Mouse (Mus musculus) thymus, adult 2 months (tissue): ENCODE measurements around the gene Ang6. TPM values are rescaled to one million over a fixed set of nuclear protein-coding genes. Genes with fewer than 3 reads are reported as not detected.
A peak's percentile ranks its signal among the peaks of the same experiment; 100 is the strongest.
"Not testable (repeated sequence)": the region's sequence is repeated elsewhere in the genome, so short reads cannot be mapped to it uniquely, and the experiment has no call there.

Experiments
- DNase-seq: peaks from one replicate; pipeline ENCODE4 v3.0.0; 2021
- H3K27ac ChIP-seq: fragments of 200-500 bp; 2 replicates; pipeline ENCODE4 v1.5.1; 2012; ENCODE audit warnings: low read length, control low read depth; ENCODE audit not compliant: control insufficient read depth, insufficient read depth
- H3K27me3 ChIP-seq: fragments of 200-500 bp; 2 replicates; pipeline ENCODE4 v1.6.1; 2012; ENCODE audit warnings: mild to moderate bottlenecking, low read length, moderate library complexity, mixed read lengths; ENCODE audit not compliant: control insufficient read depth, insufficient read depth
- H3K36me3 ChIP-seq: fragments of 200-500 bp; 2 replicates; pipeline ENCODE4 v1.6.1; 2012; ENCODE audit warnings: mild to moderate bottlenecking, low read length, moderate library complexity; ENCODE audit not compliant: control insufficient read depth, insufficient read depth
- H3K4me1 ChIP-seq: fragments of 200-500 bp; replicated peaks from 2 replicates; pipeline ENCODE4 v1.6.1; 2012; ENCODE audit warnings: low read length; ENCODE audit not compliant: control insufficient read depth, insufficient read depth
- H3K4me3 ChIP-seq: fragments of 200-500 bp; 2 replicates; pipeline ENCODE4 v1.5.1; 2012; ENCODE audit warnings: mild to moderate bottlenecking, low read length, control low read depth, moderate library complexity; ENCODE audit not compliant: control insufficient read depth, insufficient read depth
- CTCF ChIP-seq: fragments of 200-500 bp; IDR thresholded peaks from 2 replicates; pipeline ENCODE4 v1.5.1; 2012; ENCODE audit warnings: mild to moderate bottlenecking, control low read depth, low read length, moderate library complexity, borderline replicate concordance; ENCODE audit not compliant: control insufficient read depth, poor library complexity, insufficient read depth; ENCODE audit errors: extremely low read depth
- POLR2A ChIP-seq: fragments of 200-500 bp; IDR thresholded peaks from 2 replicates; pipeline ENCODE4 v1.6.1; 2012; ENCODE audit warnings: mild to moderate bottlenecking, low read length, control low read depth, moderate library complexity; ENCODE audit not compliant: control insufficient read depth, poor library complexity, insufficient read depth; ENCODE audit errors: extremely low read depth
- WGBS: fragments of 180-500 bp; shearing (Covaris S2); methylation state at CpG from one replicate; pipeline ENCODE4 v1.1.7; 2018; 5-methylcytosine and 5-hydroxymethylcytosine counted together
- polyA plus RNA-seq: library from polyadenylated mRNA; depleted of rRNA; stranded (reverse); fragments of >200 nt; gene quantifications from 2 replicates; pipeline ENCODE4 v1.2.3, GENCODE M21; 2012; rRNA removed

Ang6 gene
- polyA plus RNA-seq, result not detected in 2 replicates

DNA sequence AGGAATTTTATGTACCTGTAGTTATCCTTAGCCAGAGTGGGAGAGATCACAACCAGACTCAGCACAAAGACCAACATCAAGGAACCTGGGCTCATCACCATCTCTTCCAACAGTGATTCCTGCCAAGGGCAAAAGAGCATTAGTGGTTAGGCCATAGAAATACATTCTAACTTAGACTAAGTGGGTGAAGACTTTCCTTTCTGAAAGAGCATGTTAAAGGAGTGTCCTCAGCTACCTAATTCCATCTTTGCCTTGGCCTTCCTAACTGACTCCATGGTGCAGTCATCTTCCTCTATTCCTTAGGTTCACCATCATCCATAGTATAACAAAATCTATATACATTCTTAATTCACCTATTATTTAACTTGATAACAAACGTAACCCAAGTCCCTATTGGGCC, at the start of gene Ang6:
Gene Ang6, minus strand, starts transcription at position 101 of the 400 bp plus-strand sequence.
- 81% methylated on average over 1 of the region's 1 CpGs for WGBS

DNA sequence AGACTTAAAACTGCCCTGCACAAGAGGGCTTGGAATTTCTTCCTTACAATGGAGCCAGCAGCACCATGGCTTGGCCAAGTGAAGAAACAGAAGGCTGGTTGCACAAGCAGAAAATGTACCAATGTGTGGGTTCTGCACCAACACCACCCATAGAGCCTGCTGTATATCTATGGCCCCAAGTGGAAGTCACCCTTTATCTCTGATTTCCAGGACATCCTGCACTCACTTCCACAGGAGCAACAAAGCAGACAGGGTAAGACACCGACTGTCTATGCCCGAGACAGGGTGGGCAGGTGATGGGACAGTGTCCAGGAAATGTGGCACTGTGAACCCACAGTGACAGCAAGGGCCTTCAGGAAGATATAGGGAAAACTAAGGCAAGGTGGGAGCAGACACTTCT, 44.5 kb upstream of the Ang6 start:
- not testable (repeated sequence) for H3K27me3 ChIP-seq, H3K4me1 ChIP-seq, H3K4me3 ChIP-seq, H3K27ac ChIP-seq, DNase-seq, H3K36me3 ChIP-seq
- WGBS, result 86% methylated on average over 2 of the region's 2 CpGs

More for the DNA sequence above, at the start of gene Ang6:
- no peak for DNase-seq
- H3K4me3 ChIP-seq, result no peak within 1 kb of the TSS
- no peak within 1 kb of the TSS for H3K27ac ChIP-seq
- H3K27me3 ChIP-seq, result no peaks in the 10 kb centered on the region
- TF ChIP-seq POLR2A (no peak), CTCF (no peak)
- no peaks in the 10 kb centered on the region for H3K4me1 ChIP-seq
- H3K36me3 ChIP-seq, result no peaks in the 10 kb centered on the region

DNA sequence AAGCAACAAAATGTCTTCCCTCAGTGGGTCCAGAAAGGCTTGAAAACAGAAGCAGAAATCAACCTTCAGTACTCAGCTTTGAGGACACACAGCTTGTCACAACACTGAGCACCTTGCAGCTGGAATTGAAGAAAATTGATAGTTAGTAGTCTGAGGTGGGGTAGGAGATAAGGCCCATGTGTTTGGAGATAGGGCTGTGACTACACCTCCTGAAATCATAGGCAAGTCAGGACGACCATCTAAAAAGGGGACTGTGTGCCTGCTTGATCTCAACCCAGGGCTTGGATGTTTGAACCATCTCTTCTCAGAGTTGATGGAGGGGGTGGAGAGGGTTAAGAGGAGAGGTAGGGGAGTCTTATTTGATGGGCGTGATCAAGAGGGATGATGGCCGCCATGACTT, 29.8 kb upstream of the Ang6 start:
- 86% methylated on average over 1 of the region's 3 CpGs for WGBS
- H3K4me1 ChIP-seq, result not testable (repeated sequence)

DNA sequence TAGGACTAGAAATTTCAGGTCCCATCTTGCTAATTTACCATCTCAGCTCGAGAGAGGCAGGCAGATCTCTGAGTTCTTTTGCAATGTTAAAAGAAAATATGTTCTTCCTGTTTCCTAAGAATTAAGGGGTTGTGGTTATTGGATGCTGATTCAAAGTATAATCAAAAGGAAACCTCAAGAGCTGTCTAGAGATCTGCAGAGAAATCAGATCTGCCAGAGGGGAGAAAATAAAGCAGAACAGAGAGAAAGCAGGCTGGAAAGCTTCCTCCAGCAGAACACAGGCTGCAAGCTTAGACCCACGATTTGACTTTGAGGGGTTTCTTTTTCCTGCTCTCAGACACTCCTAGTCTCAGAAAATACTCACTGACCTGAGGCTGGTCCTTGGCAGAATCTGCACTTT, 7.6 kb upstream of the Ang6 start:
- not testable (repeated sequence) for H3K4me1 ChIP-seq, H3K4me3 ChIP-seq, H3K27me3 ChIP-seq, DNase-seq, H3K27ac ChIP-seq, H3K36me3 ChIP-seq
- WGBS, result 0% methylated on average over 2 of the region's 2 CpGs

More for the DNA sequence above, 29.8 kb upstream of the Ang6 start:
- DNase-seq, H3K36me3 ChIP-seq, H3K27ac ChIP-seq, H3K27me3 ChIP-seq, H3K4me3 ChIP-seq: not testable (repeated sequence)

DNA sequence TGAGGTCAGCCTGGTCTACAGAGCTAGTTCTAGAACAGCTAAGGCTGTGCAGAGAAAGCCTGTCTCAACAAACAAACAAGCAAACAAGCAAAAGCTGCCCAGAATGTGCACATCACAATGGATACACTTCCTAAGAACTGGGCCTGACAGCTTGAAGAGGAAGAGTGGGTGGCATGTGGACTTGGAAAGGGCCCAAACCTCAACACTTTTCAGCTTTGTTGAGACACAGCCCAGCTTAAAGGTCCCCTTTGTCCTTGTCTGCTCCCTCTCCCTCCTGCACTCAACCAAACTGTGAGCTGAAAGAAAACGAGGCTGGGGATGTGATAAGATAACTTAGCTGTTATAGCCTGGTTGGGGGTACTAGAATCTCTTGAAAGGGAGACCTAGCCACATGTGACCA, 6.0 kb upstream of the Ang6 start:
- not testable (repeated sequence) for DNase-seq, H3K27me3 ChIP-seq, H3K4me3 ChIP-seq, H3K4me1 ChIP-seq, H3K27ac ChIP-seq, H3K36me3 ChIP-seq
- no CpG with 5 or more reads among the region's 1 CpGs for WGBS

DNA sequence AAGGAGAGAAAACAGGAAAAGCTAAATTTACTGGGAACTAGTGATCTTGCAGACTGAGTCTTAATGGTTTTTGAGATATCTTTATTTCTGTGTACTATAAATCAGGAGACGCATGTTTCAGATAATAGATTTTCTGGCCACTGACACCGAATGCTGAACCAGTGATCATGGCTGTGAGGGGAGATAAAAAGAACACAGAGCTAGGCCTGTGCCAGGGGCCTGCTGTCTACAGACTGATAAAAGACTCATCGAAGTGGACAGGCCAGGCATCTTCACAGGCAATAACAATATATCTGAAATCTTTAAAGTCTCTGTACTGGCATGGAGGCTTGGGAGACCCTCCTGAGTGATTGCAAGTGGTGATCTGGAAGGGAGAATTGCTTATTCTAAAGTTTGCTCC, 469 bp downstream of the Ang6 start:
- WGBS, result 95% methylated on average over 3 of the region's 3 CpGs
- Histone ChIP-seq H3K36me3 (no peaks in the 10 kb centered on the region), H3K27ac (no peak overlapping the region), H3K27me3 (no peaks in the 10 kb centered on the region), H3K4me3 (no peak overlapping the region), H3K4me1 (no peaks in the 10 kb centered on the region)
- no peak for TF ChIP-seq POLR2A
- TF ChIP-seq CTCF, result no peak
- DNase-seq, result no peak

DNA sequence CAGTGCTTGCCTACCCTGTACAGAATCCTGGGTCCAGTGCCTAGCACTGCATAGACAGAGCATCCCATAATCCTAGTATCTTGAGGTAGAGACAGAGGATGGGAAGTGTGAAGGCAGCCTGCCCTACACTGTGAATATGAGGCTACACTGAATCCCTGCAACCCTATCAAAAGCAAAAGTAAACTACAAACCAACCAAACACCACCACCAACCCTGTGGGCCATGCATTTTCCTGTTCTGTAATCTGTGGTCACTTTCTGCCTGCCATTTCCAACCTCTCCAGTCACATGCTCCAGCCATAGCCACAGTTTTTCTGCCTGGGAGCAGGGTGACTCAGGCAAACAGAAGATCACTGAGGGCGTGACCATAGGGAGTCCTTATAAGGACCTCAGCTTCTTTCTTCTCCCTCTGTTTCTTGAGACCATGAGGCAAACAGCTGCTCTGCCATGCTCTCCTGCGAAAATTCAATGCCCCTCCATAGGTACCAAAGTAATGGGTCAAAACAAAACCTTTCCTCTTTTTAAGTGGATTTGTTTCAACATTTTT, 3.5 kb downstream of the Ang6 start:
- H3K27me3 ChIP-seq, DNase-seq, H3K27ac ChIP-seq, H3K36me3 ChIP-seq, H3K4me1 ChIP-seq, H3K4me3 ChIP-seq: not testable (repeated sequence)
- WGBS, result 44% methylated on average over 2 of the region's 2 CpGs

DNA sequence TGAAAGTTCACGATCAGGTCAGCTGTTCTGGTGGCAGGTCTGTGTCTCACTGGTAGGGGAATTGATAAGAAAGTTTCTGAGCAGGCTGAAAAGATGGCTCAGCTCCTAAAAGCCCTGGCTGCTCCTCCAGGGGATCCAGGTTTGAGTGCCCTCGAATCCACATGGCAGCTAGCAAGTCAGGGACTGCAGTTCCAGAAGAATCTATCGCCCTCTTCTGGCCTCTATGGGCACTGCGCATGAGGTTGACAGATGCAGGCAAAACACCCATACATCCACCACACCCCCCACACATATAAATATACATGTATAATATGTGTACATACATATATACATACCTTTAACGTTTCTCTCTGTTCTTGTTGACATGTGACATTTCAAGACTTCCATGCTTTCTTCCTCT, 14.7 kb downstream of the Ang6 start:
- peak; percentile 61 for DNase-seq

More for the DNA sequence above, 14.7 kb downstream of the Ang6 start:
- TF ChIP-seq CTCF, result peak; percentile 47; the same call in 1 of the 2 replicates
- H3K4me3 ChIP-seq, H3K27ac ChIP-seq, H3K27me3 ChIP-seq, H3K4me1 ChIP-seq, H3K36me3 ChIP-seq: not testable (repeated sequence)
- WGBS, result 22% methylated on average over 5 of the region's 5 CpGs
